Mouse (Mus musculus) kidney, adult 11 months (tissue): ENCODE results near the gene Nrsn2.
"Not testable (repeated sequence)": the region's sequence is repeated elsewhere in the genome, so short reads cannot be mapped to it uniquely, and the experiment has no call there.

Experiments
- DNase-seq: peaks from one replicate; pipeline ENCODE4 v3.0.0; 2022

Nrsn2 gene

GRCm38 (mm10) chr2:152375652-152376344, 640 bp downstream of the Nrsn2 start:
- no peak for DNase-seq

- DNase-seq = no peak
Observed at GRCm38 (mm10) chr2:152373547-152373946, 2.9 kb downstream of the Nrsn2 start.

GRCm38 (mm10) chr2:152372661-152373060, 3.8 kb downstream of the Nrsn2 start:
- no peak for DNase-seq

DNA sequence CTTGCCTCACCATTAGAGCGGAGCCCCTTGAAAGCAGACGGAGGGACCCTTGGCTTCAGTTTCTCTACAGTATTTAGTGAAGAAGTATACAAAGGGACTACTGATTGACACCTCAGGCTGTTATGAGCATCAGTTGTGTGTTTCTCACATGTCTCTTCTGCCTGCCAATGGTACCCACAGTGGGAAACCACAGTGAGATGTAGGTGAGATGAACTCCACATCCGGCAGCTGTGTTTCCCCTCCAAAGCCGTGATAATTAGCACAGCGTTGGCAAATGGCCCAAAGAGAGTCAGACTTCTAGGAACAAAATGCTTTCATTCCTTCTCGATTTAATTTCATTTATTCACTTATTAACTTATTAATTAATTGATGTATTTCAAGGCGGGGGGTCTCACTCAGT, 4.3 kb downstream of the Nrsn2 start:
- no peak for DNase-seq

- no peak for DNase-seq
Observed at GRCm38 (mm10) chr2:152368532-152369140, 7.8 kb downstream of the Nrsn2 start.

DNA sequence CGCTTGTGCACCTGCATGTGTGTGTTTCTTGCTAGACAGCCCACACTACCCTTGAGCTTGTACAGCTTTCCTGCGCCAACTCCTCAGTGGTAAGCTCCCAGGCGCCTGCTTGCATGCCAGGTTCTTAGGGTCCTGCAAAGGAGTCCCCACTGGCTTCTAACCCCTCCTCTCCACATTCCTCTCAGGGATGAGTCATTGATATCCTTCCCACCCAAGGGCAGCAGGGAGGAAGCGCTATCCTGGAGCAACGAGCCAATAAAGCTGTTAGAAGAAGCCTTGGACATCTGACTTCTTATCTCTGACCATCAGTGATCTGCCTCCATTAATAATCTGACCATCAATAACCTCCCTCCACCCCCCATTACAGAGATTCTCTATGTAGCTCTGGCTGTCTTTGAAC, 8.5 kb downstream of the Nrsn2 start:
- DNase-seq = no peak

- DNase-seq = peak; percentile 94
Observed at GRCm38 (mm10) chr2:152363245-152364147, 12.9 kb downstream of the Nrsn2 start.

GRCm38 (mm10) chr2:152361193-152361592, 15.2 kb downstream of the Nrsn2 start:
- DNase-seq = no peak

GRCm38 (mm10) chr2:152360271-152360775, 16.1 kb downstream of the Nrsn2 start:
- DNase-seq = peak; percentile 85

GRCm38 (mm10) chr2:152359616-152360015, 16.8 kb downstream of the Nrsn2 start:
- DNase-seq = peak; percentile 50

- not testable (repeated sequence) for DNase-seq
Observed at GRCm38 (mm10) chr2:152358977-152359376, 17.5 kb downstream of the Nrsn2 start.

GRCm38 (mm10) chr2:152357254-152357653, 19.2 kb downstream of the Nrsn2 start:
- no peak for DNase-seq

- peak; percentile 51 for DNase-seq
Observed at GRCm38 (mm10) chr2:152349842-152350540, 26.4 kb downstream of the Nrsn2 start.

GRCm38 (mm10) chr2:152349205-152349604, 27.2 kb downstream of the Nrsn2 start:
- DNase-seq = no peak

GRCm38 (mm10) chr2:152347722-152348121, 28.7 kb downstream of the Nrsn2 start:
- DNase-seq = no peak

- DNase-seq = no peak
Observed at GRCm38 (mm10) chr2:152346776-152347465, 29.5 kb downstream of the Nrsn2 start.

DNA sequence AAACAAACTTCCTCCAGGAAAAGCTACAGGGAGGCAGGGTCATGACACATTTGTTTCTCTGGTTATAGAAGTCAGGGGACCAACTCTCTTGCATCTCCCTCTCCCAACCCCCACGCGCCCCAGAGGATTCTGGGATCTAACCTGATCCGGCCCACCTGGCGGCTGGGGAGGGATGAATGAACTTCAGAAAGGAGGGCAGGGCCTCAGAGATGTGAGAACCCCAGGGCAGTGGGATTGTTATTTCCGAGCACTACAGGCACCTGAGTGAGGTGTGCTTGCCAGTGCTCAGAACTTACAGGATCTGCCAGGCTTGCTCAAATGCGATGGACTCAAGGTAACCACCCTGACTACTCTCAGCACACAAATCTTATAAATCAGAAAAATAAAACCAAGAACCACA, 31.0 kb downstream of the Nrsn2 start:
- DNase-seq = no peak

DNA sequence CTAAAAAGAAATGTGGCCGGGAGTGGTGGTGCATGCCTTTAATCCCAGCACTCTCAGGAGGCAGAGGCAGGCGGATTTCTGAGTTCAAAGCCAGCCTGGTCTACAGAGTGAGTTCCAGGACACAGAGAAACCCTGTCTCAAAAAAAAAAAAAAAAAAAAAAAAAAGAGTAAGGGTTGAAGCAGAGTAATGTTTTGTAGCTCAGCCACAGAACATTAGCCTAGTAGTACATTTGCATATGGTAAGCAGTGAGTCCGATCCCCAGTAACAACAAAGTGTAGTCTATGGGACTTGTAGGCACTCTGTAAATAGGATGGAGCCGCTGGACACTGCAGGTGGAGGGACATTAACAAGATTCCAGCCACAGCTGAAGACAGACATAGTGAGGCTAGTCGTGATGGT, 31.5 kb downstream of the Nrsn2 start:
- no peak for DNase-seq

DNA sequence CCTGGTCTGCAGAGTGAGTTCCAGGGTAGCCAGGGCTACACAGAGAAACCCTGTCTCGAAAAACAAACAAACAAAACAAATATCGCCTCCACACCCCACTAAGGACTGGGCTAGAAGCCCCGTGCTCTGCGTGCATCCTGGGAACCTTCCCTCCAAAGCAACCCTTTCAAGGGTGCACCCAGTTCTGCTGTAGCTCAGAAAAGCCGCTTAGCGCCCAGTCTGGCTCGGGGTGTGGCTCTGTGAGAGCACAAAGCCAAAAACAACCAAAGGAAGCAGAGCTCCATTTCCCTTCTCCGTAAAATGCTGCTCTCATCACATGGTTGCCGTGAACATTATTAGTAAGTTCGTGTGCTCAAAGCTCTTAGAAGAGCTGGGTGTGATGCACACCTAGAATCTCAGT, 32.1 kb downstream of the Nrsn2 start:
- no peak for DNase-seq

GRCm38 (mm10) chr2:152343329-152344213, 32.9 kb downstream of the Nrsn2 start, which contains the start of gene Trib3:
Gene Trib3 (minus strand): TSS chr2:152344032.
- peak; percentile 60 for DNase-seq

DNA sequence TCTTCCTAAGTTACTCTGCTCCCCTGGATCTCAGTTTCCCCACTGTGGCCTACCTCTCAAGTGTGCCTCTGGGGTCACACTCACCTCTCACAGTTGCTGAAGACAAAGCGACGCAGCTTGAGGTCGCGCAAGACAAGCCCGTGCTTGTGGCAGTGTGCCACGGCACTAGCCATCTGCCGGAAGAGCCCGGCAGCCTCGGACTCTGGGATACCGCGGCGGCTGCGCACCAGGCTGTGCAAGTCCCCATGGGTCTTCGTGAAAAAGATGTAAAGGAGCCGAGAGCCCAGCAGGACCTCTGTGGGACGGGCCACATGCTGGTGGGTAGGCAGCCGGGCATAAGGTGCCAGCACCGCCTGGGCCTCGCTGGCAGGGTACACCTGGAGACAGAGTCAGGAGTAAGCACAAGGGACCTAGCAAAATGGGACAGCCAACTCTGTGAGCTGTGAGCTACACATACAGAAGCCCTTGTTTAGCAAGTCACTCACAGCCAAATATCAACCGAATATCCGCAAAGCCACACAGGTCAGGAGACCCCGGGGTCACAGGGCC, 36.7 kb downstream of the Nrsn2 start:
- DNase-seq = no peak
